Mouse (Mus musculus) v-Abl transformed pro-B cells (cell line): Measurements from ENCODE around the gene Gabpb2.

Experiments used
- in situ Hi-C, 2 experiments: fragments of 400-800 bp; cut with MboI; formaldehyde crosslinking; loops; one replicate each; pipeline ENCODE4 v1.15.1; 2025; ENCODE audit not compliant: unreplicated experiment in 2 of 2

Gene Gabpb2

GRCm38 (mm10) chr3:95134133-95134532 is 83.6 kb downstream of the Gabpb2 start:
- in situ Hi-C loops = loop anchor here in 1 of 2 experiments (25.0 kb wide), 1 partner anchor 128 kb away; the partner anchor contains the start of gene Bnipl

- in situ Hi-C loops = loop anchor here in 1 of 2 experiments (25.0 kb wide), 1 partner anchor 129 kb away; the partner anchor contains the start of gene Bnipl
These were observed 84.0 kb downstream of the Gabpb2 start, which contains the start of the genes Scnm1 and Lysmd1 for GRCm38 (mm10) chr3:95133680-95134101. Gene Scnm1, minus strand, starts transcription at chr3:95134011. Gene Lysmd1, plus strand, starts transcription at chr3:95134088.

- in situ Hi-C loops = loop anchor here in 1 of 2 experiments (25.0 kb wide), 1 partner anchor 129 kb away; the partner anchor contains the start of gene Bnipl
These were observed 84.5 kb downstream of the Gabpb2 start for GRCm38 (mm10) chr3:95133176-95133575.

GRCm38 (mm10) chr3:95132389-95132788 is 85.3 kb downstream of the Gabpb2 start:
- in situ Hi-C loops = loop anchor here in 1 of 2 experiments (25.0 kb wide), 1 partner anchor 130 kb away; the partner anchor contains the start of gene Bnipl
